Mouse (Mus musculus): ENCODE results near the gene Tnxb.
"Not testable (repeated sequence)": the region's sequence is repeated elsewhere in the genome, so short reads cannot be mapped to it uniquely, and the experiment has no call there.

The Tnxb gene

DNA sequence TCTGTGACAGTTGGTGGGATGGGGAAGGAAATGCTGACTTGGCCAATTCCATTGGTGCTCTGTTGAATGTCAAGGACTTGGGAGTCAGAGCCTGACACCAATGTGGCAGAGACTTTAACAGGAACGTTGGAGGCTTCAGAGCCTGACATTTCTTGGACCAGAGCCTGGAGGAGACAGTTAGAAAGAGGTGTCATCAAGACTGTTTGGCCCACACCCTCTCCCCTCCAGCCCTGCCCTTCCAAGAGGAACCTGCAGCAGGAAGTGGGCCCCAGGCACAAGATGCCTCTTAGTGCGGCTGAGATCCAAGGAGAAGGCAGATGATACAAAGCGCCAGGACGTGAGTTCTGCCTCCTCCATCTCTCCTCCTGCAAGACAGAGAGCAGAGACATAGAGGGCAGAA is 69.9 kb downstream of the Tnxb start:
- DNase-seq (ENCODE audit: low read depth) = no peak

DNA sequence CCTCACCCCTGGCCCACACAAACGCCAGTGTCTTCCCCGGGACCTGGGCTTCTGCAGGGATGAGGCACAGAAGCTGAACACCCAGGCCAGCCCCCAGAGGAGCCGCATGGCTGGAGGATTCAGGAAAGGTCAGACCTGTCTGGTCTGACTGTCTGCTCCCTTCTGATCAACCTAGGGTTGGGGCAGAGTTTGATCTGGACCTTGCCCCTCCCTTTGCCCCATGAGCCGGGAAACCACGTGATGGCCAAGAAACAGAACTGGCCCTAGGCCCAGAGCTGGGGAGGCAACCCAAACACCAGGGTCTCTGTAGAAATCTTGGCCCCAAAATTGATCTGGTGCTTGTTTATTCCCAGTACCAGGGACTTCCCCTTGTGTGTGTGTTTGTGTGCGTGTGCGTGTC is 73.4 kb downstream of the Tnxb start, which contains the start of gene C4b:
TSS of gene C4b (minus strand) at position 164 of the 400 bp plus-strand sequence.
- DNase-seq (ENCODE audit: low read depth) = no peak

DNA sequence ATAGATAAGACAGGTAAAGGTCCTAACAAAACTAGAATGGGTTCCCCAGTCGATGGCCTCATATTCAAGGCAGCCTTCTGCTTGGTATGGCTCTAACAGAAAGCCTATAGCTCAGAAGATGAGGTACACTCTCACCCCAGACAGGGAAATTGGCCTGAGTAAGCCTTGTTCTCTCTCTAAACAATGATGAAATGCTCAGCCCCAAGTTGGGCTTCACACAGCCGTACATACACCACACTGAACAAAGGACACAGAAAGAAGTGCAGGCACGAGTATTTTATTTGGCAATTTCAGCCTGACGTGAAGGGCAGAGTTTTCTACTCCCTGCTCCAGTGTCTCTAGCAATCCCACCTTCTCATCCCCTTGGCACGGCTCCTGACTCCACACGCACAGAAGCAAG is 73.9 kb downstream of the Tnxb start:
- DNase-seq (ENCODE audit: low read depth) = no peak

DNA sequence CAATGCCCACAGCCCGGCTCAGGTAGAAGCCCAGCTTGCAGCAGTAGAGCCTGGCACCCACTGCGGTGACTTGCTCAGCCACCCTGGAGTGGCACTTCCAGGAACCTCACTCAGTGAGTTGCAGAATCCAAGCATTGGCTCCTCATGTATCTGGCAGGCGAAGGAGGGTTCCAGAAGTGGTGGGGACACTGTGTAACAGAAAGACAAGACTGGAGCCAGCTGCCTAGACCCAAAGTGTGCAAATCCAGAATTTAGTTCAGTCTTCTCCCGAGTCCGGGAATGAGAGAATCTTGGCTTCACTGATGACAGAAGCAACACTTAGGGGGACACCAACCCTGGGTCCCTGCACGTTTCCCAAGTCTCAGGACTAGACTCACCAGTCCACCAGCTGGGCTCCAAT is 74.3 kb downstream of the Tnxb start:
- DNase-seq (ENCODE audit: low read depth) = not testable (repeated sequence)

DNA sequence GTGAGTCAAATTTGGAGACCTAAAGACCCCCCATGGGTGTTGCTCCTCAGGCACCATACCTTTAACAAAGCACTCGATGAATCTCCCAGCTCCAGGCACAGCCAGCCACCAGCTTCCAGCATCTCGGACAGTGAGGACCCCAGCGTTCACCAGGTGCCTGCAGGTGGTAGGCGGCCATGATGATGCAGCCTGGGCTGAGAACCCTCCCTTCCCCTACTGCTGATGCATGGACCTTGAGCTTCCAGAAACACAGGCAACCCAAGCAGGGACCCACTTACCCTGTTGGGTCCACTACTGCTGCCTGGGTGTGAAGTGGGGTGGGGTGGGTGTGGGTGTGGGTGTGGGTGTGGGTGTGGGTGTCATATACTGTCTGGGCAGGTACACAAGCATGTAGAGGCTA is 74.8 kb downstream of the Tnxb start:
- DNase-seq (ENCODE audit: low read depth) = not testable (repeated sequence)

DNA sequence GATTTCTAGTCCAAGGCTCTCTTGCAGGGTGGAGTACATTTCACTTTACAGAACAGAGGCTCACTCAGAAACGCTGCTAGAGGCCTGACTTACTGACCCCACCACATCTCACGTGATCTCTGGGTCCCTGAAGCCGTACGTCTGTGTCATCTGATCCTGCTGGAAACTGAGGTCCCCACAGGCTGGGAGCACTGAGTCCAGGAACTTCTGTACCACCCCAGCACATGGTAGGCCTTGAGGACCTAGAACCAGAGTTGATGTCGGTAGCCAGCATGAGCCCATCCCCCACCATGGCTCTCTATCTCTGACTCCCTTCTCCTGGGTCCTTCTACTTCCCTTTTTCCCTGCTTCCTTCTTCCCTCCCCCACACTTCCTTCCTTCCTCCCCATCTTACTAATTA is 76.2 kb downstream of the Tnxb start:
- DNase-seq (ENCODE audit: low read depth) = no peak

DNA sequence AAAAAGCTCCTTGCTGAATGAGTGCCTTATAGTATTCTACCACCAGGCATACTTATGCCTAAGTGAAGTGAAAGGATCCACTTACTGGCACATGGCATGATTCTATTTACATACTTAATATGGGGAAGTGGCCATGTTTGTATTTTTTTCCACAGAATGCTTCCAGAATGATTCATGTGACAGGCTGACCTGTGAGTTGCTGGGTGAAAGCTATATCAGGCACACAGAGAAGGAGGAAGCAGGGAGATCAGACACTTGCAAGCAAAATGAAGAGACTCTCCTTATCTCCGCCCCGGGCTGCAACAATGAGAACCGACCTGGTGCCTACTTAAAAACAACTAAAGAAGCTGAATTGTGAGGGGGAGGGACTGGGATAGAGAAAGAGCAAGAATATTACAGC is 91.1 kb downstream of the Tnxb start:
- no peak for DNase-seq (ENCODE audit: low read depth)

Measured in 416B (cell line).